Mouse (Mus musculus) lung, embryonic 16.5 days (tissue): ENCODE results near the gene Ptger4. TPM values are rescaled to one million over a fixed set of nuclear protein-coding genes. Genes with fewer than 3 reads are reported as not detected.
A peak's percentile ranks its signal among the peaks of the same experiment; 100 is the strongest.

Experiments used
- ATAC-seq: fragments of 200-750 bp; cut with Nextera tagmentation; 2 replicates; pipeline ENCODE4 v1.8.0; 2017; ENCODE audit warnings: low read depth, mild to moderate bottlenecking, moderate library complexity
- H3K27ac ChIP-seq: fragments of 300-500 bp; sonication (generic); 2 replicates; pipeline ENCODE4 v1.5.1; 2014; ENCODE audit warnings: mild to moderate bottlenecking, control low read depth, low read length
- H3K27me3 ChIP-seq: fragments of 300-500 bp; sonication (generic); 2 replicates; pipeline ENCODE4 v1.6.1; 2014; ENCODE audit warnings: low read depth, low read length, mixed read lengths; ENCODE audit not compliant: control insufficient read depth, insufficient read depth
- H3K36me3 ChIP-seq: fragments of 300-500 bp; sonication (generic); 2 replicates; pipeline ENCODE4 v1.6.1; 2014; ENCODE audit warnings: low read length; ENCODE audit not compliant: control insufficient read depth, insufficient read depth
- H3K4me1 ChIP-seq: fragments of 300-500 bp; sonication (generic); replicated peaks from 2 replicates; pipeline ENCODE4 v1.6.1; 2014; ENCODE audit warnings: low read length, mixed read lengths; ENCODE audit not compliant: control insufficient read depth, insufficient read depth
- H3K4me2 ChIP-seq: fragments of 300-500 bp; sonication (generic); 2 replicates; pipeline ENCODE4 v1.6.1; 2014; ENCODE audit warnings: low read depth, low read length, control low read depth
- H3K4me3 ChIP-seq: fragments of 300-500 bp; sonication (generic); 2 replicates; pipeline ENCODE4 v1.5.1; 2014; ENCODE audit warnings: mild to moderate bottlenecking, low read length, control low read depth
- H3K9ac ChIP-seq: fragments of 300-500 bp; sonication (generic); 2 replicates; pipeline ENCODE4 v1.6.1; 2014; ENCODE audit warnings: low read length, control low read depth
- H3K9me3 ChIP-seq: fragments of 300-500 bp; sonication (generic); 2 replicates; pipeline ENCODE4 v1.6.1; 2016; ENCODE audit warnings: low read length; ENCODE audit not compliant: control insufficient read depth
- WGBS: fragments of 180-500 bp; shearing (Covaris S2); extraction: QIAGEN DNeasy Blood & Tissue Kit; methylation state at CpG from one replicate; pipeline ENCODE4 v1.1.7; 2014; 5-methylcytosine and 5-hydroxymethylcytosine counted together
- polyA plus RNA-seq: library from polyadenylated mRNA; unstranded; fragments of >200 nt; fragmentation: Nextera tagmentation; extraction: Ambion mirVana; gene quantifications from 2 replicates; pipeline ENCODE4 v1.2.1, GENCODE M21; 2015

Ptger4 gene
- polyA plus RNA-seq, 1 experiment from 2014 or later = 2.1 TPM

- Histone ChIP-seq H3K9ac (no peak overlapping the region), H3K4me3 (no peak overlapping the region), H3K4me2 (no peak overlapping the region), H3K27ac (no peak overlapping the region), H3K27me3 (no peaks in the 10 kb centered on the region), H3K9me3 (no peaks in the 10 kb centered on the region), H3K36me3 (no peaks in the 10 kb centered on the region), H3K4me1 (no peaks in the 10 kb centered on the region)
- ATAC-seq = no peak
- WGBS = 84% methylated on average over 13 of the region's 13 CpGs
Observed at GRCm38 (mm10) chr15:5262095-5262667, 18.2 kb upstream of the Ptger4 start.

DNA sequence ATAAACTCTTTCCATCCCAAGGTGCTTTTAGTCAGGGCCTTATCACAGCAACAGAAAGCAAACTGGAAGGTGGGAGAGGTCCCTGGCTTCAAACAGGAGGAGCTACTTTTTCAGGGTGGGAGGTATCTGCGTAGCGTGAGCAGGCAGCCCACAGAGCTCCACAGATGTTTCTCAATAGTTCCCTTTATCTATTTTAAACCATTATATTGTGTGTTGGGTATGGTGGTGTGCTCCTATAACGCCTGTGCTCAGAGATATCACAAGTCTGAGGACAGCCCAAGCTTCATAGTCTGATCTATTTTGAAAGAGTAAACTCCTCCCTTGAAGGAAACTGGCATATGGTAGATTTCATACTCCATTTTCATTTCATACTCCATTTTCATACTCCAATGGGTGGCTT, 17.0 kb upstream of the Ptger4 start:
- no peaks in the 10 kb centered on the region for H3K27me3 ChIP-seq
- no peak overlapping the region for H3K9ac ChIP-seq
- 74% methylated on average over 3 of the region's 3 CpGs for WGBS
- H3K4me1 ChIP-seq = no peaks in the 10 kb centered on the region
- H3K27ac ChIP-seq = no peak overlapping the region
- no peaks in the 10 kb centered on the region for H3K36me3 ChIP-seq
- no peak overlapping the region for H3K4me3 ChIP-seq
- H3K9me3 ChIP-seq = no peaks in the 10 kb centered on the region
- no peak for ATAC-seq
- no peak overlapping the region for H3K4me2 ChIP-seq

GRCm38 (mm10) chr15:5260183-5260582, 16.2 kb upstream of the Ptger4 start:
- Histone ChIP-seq H3K9ac (no peak overlapping the region), H3K4me2 (no peak overlapping the region), H3K36me3 (no peaks in the 10 kb centered on the region), H3K4me3 (no peak overlapping the region), H3K27me3 (no peaks in the 10 kb centered on the region), H3K4me1 (no peaks in the 10 kb centered on the region), H3K27ac (no peak overlapping the region), H3K9me3 (no peaks in the 10 kb centered on the region)
- no peak for ATAC-seq
- WGBS = 65% methylated on average over 5 of the region's 5 CpGs

DNA sequence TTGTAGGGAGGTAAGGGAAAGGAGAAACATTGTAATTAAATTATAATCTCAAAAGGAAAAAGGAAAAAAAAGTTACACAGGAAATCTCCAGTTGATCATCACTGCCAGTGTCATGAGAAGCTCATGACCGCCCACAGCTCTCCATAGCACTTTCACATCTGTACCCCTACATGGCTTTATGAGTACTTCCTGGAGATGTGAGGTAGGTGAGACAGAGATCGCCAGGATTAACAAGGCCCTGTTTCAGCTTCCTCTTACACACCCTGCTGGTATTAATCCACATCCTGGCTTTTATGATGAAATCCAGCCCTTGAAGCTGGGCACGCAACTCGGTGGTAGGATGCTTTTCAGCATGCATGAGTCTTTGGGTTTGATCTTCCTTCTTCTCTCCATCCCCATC, 6.2 kb upstream of the Ptger4 start:
- no peak overlapping the region for H3K27ac ChIP-seq
- WGBS = 76% methylated on average over 4 of the region's 4 CpGs
- H3K4me2 ChIP-seq = no peak overlapping the region
- H3K9me3 ChIP-seq = no peaks in the 10 kb centered on the region
- peaks cover 6% of the 10 kb centered on the region; the same call in 1 of the 2 replicates for H3K27me3 ChIP-seq
- H3K9ac ChIP-seq = no peak overlapping the region
- H3K4me3 ChIP-seq = no peak overlapping the region
- no peak for ATAC-seq
- no peaks in the 10 kb centered on the region for H3K36me3 ChIP-seq
- no peaks in the 10 kb centered on the region for H3K4me1 ChIP-seq

DNA sequence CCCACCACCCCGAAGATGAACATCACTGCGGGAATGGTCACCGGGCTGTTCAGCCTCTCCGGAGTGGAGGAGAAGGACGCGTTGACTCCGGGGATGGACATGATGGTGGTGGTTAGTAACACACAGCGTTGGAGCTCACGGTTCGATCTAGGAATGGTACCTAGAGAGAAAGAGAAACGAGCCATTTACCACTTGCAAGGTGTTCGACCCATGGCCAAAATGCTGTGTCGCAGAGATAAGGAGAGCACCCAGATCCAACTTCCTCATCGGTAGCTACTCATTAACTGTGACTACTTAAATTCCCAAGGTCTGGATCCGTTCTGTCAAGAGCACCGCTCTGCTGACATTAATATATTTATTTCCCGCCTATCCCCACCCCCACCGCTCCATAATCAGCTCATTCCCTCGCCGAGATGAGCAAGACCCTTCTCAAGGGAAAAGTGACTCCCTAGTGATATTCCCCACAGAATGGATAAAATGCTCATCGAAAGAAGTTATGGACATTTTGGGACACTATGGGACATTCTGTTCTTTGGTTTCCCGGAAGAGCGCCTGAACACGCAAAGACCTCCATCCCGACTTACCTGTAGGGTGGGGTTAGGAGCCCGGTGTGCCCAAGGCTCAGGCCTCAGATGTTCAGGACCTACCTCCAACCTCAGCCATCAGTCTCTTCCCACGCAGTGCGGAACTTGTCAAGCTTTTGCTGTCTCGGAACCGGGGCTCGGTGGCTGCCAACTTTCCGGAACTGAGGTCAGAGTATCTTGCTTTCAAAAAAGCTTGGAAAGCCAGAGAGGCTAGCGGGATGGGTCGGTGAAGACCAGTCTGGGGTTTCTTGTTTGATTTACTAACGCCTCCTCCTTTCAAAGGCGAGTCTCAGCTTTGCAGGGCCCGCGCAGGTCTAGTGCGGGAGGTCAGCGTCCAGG, 690 bp downstream of the Ptger4 start:
- H3K4me2 ChIP-seq = peak overlapping the region; percentile 99
- no peaks in the 10 kb centered on the region for H3K36me3 ChIP-seq
- H3K27me3 ChIP-seq = peaks cover 44% of the 10 kb centered on the region
- WGBS = 7% methylated on average over 40 of the region's 40 CpGs
- H3K27ac ChIP-seq = no peak overlapping the region
- peak; percentile 1; the same call in 1 of the 2 replicates for ATAC-seq
- peak overlapping the region; percentile 59 for H3K9ac ChIP-seq
- H3K4me1 ChIP-seq = peaks cover 15% of the 10 kb centered on the region
- peak overlapping the region; percentile 61 for H3K4me3 ChIP-seq
- no peaks in the 10 kb centered on the region for H3K9me3 ChIP-seq

DNA sequence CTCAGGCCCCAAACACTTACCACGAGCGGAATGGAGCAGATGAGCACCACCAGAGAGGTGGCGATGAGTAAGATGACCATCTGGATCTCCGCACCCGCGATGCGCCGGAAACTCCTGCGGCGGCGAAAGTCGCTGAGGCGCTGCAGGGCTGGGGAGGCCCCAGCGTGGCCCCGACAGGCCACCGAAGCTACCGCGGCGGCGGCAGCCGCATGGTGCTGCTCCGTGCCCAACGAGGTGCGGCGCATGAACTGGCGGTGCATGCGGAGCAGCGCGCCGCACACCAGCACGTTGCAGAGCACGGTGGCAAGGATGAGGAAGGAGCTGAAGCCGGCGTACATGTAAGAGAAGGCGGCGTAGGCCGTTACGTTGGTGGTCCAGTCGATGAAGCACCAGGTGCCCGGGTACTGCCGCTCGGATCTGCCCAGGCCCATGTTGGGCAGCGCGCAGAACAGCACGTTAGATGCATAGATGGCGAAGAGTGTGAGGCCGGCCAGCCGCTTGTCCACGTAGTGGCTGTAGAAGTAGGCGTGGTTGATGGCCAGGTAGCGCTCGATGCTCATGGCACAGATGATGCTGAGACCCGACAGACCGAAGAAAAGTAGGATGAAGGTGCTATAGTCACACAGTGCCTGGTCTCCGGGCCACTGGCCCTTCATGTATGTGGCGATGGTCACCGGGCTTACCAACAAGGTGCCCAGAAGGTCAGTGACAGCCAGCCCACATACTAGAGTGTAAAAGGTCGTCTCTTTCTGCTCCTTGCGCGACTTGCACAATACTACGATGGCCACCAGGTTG, 1.5 kb downstream of the Ptger4 start:
- 2% methylated on average over 61 of the region's 61 CpGs for WGBS
- peak overlapping the region; percentile 50 for H3K9ac ChIP-seq
- H3K4me1 ChIP-seq = peaks cover 15% of the 10 kb centered on the region
- peak overlapping the region; percentile 99 for H3K4me2 ChIP-seq
- no peaks in the 10 kb centered on the region for H3K9me3 ChIP-seq
- peaks cover 44% of the 10 kb centered on the region for H3K27me3 ChIP-seq
- H3K36me3 ChIP-seq = no peaks in the 10 kb centered on the region
- H3K4me3 ChIP-seq = peak overlapping the region; percentile 61
- no peak overlapping the region for H3K27ac ChIP-seq
- 0 out of 2 replicates have a peak, but pooled peaks have one; percentile 3 for ATAC-seq

DNA sequence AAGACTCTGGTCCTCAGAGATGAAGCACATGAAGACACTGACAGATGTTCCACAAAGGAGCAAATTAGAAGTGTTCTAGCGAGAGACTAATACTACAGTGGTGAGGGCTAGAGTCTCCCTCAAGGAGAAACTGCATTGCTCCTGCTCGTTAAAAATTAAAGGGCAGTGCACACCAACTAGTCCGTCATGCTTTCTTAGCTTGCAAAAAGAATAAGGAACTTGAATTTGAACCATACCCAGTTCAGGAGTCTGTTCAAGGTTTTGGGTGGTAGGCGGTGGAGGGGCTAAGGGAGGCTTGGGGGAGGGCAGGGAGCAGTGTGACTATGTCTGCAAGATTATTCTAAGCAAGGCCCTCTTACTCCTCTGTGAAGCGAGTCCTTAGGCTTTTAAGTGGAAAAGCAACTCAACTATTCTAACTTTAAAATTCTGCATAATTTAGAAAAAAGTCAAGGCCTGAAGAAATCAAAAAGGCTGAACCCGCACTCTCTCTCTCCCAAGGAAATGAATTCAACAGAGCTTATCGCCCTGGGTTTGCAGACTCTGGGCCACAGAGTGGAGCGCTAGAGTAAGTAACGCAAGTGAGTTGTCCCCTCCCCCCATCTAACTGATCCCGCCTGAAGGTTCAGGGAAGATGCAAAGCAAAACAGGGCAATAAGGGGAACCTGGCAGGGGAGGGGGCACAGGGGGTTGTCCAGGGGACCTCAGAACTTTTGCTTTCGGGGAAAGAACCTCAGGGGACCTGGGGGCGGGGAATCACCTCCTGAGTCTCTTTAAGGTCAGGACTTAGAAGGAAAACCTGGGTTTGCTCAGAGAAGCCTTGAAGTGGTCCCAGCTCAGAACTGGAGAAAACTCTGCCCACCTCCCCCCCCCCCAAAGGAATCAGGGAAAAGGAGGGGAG, 2.4 kb downstream of the Ptger4 start:
- Histone ChIP-seq H3K9ac (peak overlapping the region; percentile 50), H3K4me2 (peak overlapping the region; percentile 99), H3K27me3 (peaks cover 44% of the 10 kb centered on the region), H3K27ac (no peak overlapping the region), H3K36me3 (no peaks in the 10 kb centered on the region), H3K9me3 (no peaks in the 10 kb centered on the region), H3K4me3 (peak overlapping the region; percentile 61), H3K4me1 (peaks cover 18% of the 10 kb centered on the region)
- WGBS = 27% methylated on average over 12 of the region's 12 CpGs
- ATAC-seq = no peak

DNA sequence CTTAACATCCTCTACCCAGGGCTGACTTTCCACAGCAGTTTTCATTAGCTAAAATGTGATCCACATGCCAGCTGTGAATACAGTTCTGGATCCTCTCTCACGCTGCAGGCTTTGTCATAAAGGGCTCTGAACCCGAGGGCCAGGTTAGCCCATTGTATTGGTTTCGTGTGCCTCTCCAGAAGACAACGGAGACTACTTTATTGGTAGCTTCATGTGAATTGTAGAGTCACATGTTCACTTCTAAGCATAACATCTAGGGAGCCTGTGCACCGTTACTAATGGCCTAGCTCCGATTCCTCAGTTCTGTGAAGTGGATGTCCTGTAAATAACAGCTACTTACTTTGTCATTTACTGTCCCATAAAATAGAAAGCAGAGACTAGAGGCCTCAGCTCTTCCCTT, 3.6 kb downstream of the Ptger4 start:
- H3K4me2 ChIP-seq = peak overlapping the region; percentile 18; the same call in 1 of the 2 replicates

More for the DNA sequence above, 3.6 kb downstream of the Ptger4 start:
- no peak overlapping the region for H3K9ac ChIP-seq
- H3K27ac ChIP-seq = no peak overlapping the region
- H3K27me3 ChIP-seq = peaks cover 38% of the 10 kb centered on the region
- no peak overlapping the region for H3K4me3 ChIP-seq
- H3K9me3 ChIP-seq = no peaks in the 10 kb centered on the region
- ATAC-seq = no peak
- H3K36me3 ChIP-seq = no peaks in the 10 kb centered on the region
- H3K4me1 ChIP-seq = peaks cover 21% of the 10 kb centered on the region
- 85% methylated on average over 6 of the region's 6 CpGs for WGBS
